Mouse (Mus musculus): ENCODE data around the gene AF067063. TPM values are rescaled to one million over a fixed set of nuclear protein-coding genes. Genes with fewer than 3 reads are reported as not detected.
"Not testable (repeated sequence)": the region's sequence is repeated elsewhere in the genome, so short reads cannot be mapped to it uniquely, and the experiment has no call there.

The AF067063 gene
- not detected for total RNA-seq (2021)
- long read RNA-seq, experiment 1 = 0 reads
- long read RNA-seq, experiment 2 = 0 reads

- H3K4me3 ChIP-seq; DNase-seq (ENCODE audit: extremely low spot score in 1 of 2, low spot score in 2 of 2); intact Hi-C loops (cut with DNase I); H3K27ac ChIP-seq: not testable (repeated sequence)
Observed at GRCm38 (mm10) chr13:119830116-119830515, at the start of gene AF067063. Gene AF067063, minus strand, starts transcription at chr13:119830216.

GRCm38 (mm10) chr13:119864395-119864999 is 34.5 kb upstream of the AF067063 start:
- DNase-seq (ENCODE audit: extremely low spot score in 1 of 2, low spot score in 2 of 2); H3K27ac ChIP-seq; H3K4me3 ChIP-seq; intact Hi-C loops (cut with DNase I): not testable (repeated sequence)

- DNase-seq (ENCODE audit: extremely low spot score in 1 of 2, low spot score in 2 of 2); H3K4me3 ChIP-seq; H3K27ac ChIP-seq; intact Hi-C loops (cut with DNase I): not testable (repeated sequence)
Observed at GRCm38 (mm10) chr13:119862399-119862798, 32.4 kb upstream of the AF067063 start.

- peak; percentile 27 for TF ChIP-seq CTCF (IDR thresholded peaks at IDR 0.05)
- H3K27ac ChIP-seq; DNase-seq (ENCODE audit: extremely low spot score in 1 of 2, low spot score in 2 of 2); intact Hi-C loops (cut with DNase I); H3K4me3 ChIP-seq: not testable (repeated sequence)
Observed at GRCm38 (mm10) chr13:119839982-119840381, 10.0 kb upstream of the AF067063 start.

GRCm38 (mm10) chr13:119837719-119838337 is 7.8 kb upstream of the AF067063 start:
- intact Hi-C loops (cut with DNase I); H3K4me3 ChIP-seq; H3K27ac ChIP-seq: not testable (repeated sequence)
- TF ChIP-seq CTCF (IDR thresholded peaks at IDR 0.05) = peak; percentile 30
- DNase-seq (ENCODE audit: extremely low spot score in 1 of 2, low spot score in 2 of 2) = peak in 1 of 2 experiments; percentile 14

- intact Hi-C loops (cut with DNase I); H3K27ac ChIP-seq: not testable (repeated sequence)
- H3K4me3 ChIP-seq = 0 out of 2 replicates have a peak overlapping the region, but pooled peaks have one; percentile 21
- peak in 1 of 2 experiments; percentile 7 for DNase-seq (ENCODE audit: extremely low spot score in 1 of 2, low spot score in 2 of 2)
- TF ChIP-seq CTCF (IDR thresholded peaks at IDR 0.05) = peak; percentile 25
Observed at GRCm38 (mm10) chr13:119836324-119836811, 6.4 kb upstream of the AF067063 start.

GRCm38 (mm10) chr13:119835320-119836056 is 5.5 kb upstream of the AF067063 start, which contains the start of gene D13Ertd608e:
Gene D13Ertd608e, plus strand, starts transcription at chr13:119836006.
- H3K27ac ChIP-seq; intact Hi-C loops (cut with DNase I): not testable (repeated sequence)
- H3K4me3 ChIP-seq = 0 out of 2 replicates have a peak within 1 kb of the TSS, but pooled peaks have one; percentile 21
- peak; percentile 42 for TF ChIP-seq CTCF (IDR thresholded peaks at IDR 0.05)
- DNase-seq (ENCODE audit: extremely low spot score in 1 of 2, low spot score in 2 of 2) = peak; percentile 9 to 28

GRCm38 (mm10) chr13:119817579-119818206 is 12.3 kb downstream of the AF067063 start:
- TF ChIP-seq CTCF (IDR thresholded peaks at IDR 0.05) = no peak
- intact Hi-C loops (cut with DNase I) = no loop called here
- DNase-seq (ENCODE audit: extremely low spot score in 1 of 2, low spot score in 2 of 2) = no peak
- Histone ChIP-seq H3K4me3 (no peak overlapping the region), H3K27ac (no peak overlapping the region)

GRCm38 (mm10) chr13:119816798-119817197 is 13.2 kb downstream of the AF067063 start:
- no peak for DNase-seq (ENCODE audit: extremely low spot score in 1 of 2, low spot score in 2 of 2)
- Histone ChIP-seq H3K4me3 (no peak overlapping the region), H3K27ac (no peak overlapping the region)
- TF ChIP-seq CTCF (IDR thresholded peaks at IDR 0.05) = no peak
- intact Hi-C loops (cut with DNase I) = no loop called here

- intact Hi-C loops (cut with DNase I) = no loop called here
- TF ChIP-seq CTCF (IDR thresholded peaks at IDR 0.05) = no peak
- Histone ChIP-seq H3K27ac (no peak overlapping the region), H3K4me3 (no peak overlapping the region)
- DNase-seq (ENCODE audit: extremely low spot score in 1 of 2, low spot score in 2 of 2) = no peak
Observed at GRCm38 (mm10) chr13:119810031-119810430, 20.0 kb downstream of the AF067063 start.

GRCm38 (mm10) chr13:119808937-119809336 is 21.1 kb downstream of the AF067063 start:
- intact Hi-C loops (cut with DNase I) = no loop called here
- no peak for DNase-seq (ENCODE audit: extremely low spot score in 1 of 2, low spot score in 2 of 2)
- no peak overlapping the region for H3K27ac ChIP-seq
- H3K4me3 ChIP-seq = no peak overlapping the region
- TF ChIP-seq CTCF (IDR thresholded peaks at IDR 0.05) = no peak
